Mouse (Mus musculus) liver, adult 2 months (tissue): ENCODE results near the gene Sbp.
"Not testable (repeated sequence)": the region's sequence is repeated elsewhere in the genome, so short reads cannot be mapped to it uniquely, and the experiment has no call there.

ENCODE experiments used
- CTCF ChIP-seq: fragments of 200-500 bp; IDR thresholded peaks from 2 replicates; pipeline ENCODE4 v1.5.1; 2011; ENCODE audit warnings: low read depth, low read length, control low read depth
- POLR2A ChIP-seq: fragments of 200-500 bp; IDR thresholded peaks from 2 replicates; pipeline ENCODE4 v1.6.1; 2011; ENCODE audit warnings: low read length, control low read depth; ENCODE audit not compliant: insufficient read depth; ENCODE audit errors: extremely low read depth

DNA sequence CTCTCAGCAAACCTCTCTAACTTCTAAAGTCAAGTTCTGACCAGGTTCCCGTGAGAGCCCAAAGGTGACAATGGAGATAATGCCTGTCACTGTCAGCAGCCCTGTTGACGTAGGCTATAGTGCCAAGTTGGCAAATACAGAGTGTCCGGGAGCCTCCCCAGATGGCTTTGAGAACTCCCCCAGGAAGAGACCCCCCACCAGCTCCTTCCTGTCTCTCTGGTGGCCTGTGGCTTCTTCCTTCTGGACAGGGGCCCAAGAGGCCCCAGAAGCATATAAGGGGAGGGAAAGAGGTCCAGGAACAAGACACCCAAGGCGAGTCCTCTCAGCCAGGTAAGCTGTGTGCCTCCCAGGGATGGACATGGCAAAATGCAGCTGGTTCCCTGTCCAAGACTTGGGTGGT, 24.3 kb upstream of the Sbp start, which contains the start of gene Dcpp3:
- TF ChIP-seq POLR2A, CTCF: not testable (repeated sequence)
